Mouse (Mus musculus): Measurements from ENCODE around the gene Sprr2a3.
"Not testable (repeated sequence)": the region's sequence is repeated elsewhere in the genome, so short reads cannot be mapped to it uniquely, and the experiment has no call there.

Sprr2a3 gene

DNA sequence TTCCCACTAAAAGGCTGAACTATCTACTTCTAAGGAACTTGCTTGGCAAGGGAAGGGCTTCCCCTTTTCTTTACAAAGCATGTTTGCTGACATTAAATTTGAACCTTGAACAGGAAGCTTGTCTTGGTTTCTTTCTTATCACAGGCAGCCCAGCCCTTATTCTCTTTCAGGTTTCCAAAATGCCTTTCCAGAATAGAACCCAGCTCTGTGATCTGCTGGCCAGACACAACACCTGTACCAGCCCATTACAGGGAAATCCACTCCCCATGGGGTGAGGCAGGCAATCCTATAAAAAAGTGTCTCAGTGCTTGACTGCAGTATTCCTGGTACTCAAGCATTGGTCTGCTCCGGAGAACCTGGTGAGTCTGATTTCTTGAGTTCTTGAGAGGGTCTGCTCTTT lies at the start of gene Sprr2a3:
TSS of gene Sprr2a3 (plus strand) at position 317 of the 400 bp plus-strand sequence.
- not testable (repeated sequence) for DNase-seq (ENCODE audit: low read depth, low spot score)

GRCm38 (mm10) chr3:92236463-92237189 lies 48.6 kb upstream of the Sprr2a3 start:
- not testable (repeated sequence) for DNase-seq (ENCODE audit: low read depth, low spot score)

- not testable (repeated sequence) for DNase-seq (ENCODE audit: low read depth, low spot score)
These were observed 46.5 kb upstream of the Sprr2a3 start for GRCm38 (mm10) chr3:92238736-92239135.

GRCm38 (mm10) chr3:92239197-92239596 lies 46.0 kb upstream of the Sprr2a3 start:
- DNase-seq (ENCODE audit: low read depth, low spot score): not testable (repeated sequence)

DNA sequence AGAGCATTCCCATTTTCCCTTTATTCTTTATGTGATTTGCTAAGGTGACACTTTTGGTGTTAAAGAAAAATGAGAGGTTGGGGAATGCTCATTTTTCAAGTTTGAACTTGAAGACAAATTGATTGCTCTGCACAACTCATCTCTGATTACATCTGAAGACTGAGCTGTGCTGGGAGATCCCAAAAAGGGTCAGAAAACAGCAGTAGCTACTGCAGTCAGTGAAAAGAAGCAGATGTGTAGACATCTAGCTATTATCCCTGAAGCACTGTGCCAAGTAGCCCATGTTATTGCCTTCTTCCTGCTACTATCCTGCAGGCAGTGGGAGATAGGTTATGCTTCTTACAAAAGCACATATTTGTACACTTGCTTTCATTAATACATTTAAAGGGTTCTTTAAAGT lies 40.4 kb upstream of the Sprr2a3 start:
- not testable (repeated sequence) for DNase-seq (ENCODE audit: low read depth, low spot score)

DNA sequence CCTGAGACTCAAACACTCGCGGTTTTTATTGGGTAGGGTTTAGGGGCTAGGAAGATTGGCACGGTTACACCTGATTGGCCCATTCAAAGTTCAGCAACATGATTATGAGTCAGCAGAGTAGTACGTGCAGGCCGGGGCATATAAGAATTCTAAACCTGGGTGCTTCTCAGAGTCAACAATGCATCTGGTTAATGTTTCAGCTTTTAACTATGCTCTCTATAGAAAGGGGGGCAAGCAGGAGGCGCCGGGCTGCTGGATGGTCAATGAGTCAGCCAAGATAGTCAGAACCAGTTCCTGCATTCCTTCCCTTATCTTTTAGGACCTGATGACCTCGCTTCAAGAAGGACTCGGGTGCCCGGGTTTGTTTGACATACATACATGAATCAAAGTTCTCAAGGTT lies 39.0 kb upstream of the Sprr2a3 start:
- not testable (repeated sequence) for DNase-seq (ENCODE audit: low read depth, low spot score)

- not testable (repeated sequence) for DNase-seq (ENCODE audit: low read depth, low spot score)
These were observed 36.7 kb upstream of the Sprr2a3 start for GRCm38 (mm10) chr3:92248494-92248893.

DNA sequence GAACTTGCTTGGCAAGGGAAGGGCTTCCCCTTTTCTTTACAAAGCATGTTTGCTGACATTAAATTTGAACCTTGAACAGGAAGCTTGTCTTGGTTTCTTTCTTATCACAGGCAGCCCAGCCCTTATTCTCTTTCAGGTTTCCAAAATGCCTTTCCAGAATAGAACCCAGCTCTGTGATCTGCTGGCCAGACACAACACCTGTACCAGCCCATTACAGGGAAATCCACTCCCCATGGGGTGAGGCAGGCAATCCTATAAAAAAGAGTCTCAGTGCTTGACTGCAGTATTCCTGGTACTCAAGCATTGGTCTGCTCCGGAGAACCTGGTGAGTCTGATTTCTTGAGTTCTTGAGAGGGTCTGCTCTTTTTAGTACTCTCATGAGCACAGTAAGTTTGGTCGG lies 34.8 kb upstream of the Sprr2a3 start:
- not testable (repeated sequence) for DNase-seq (ENCODE audit: low read depth, low spot score)

- DNase-seq (ENCODE audit: low read depth, low spot score): not testable (repeated sequence)
These were observed 31.4 kb upstream of the Sprr2a3 start for GRCm38 (mm10) chr3:92253860-92254259.

GRCm38 (mm10) chr3:92258526-92258925 lies 26.7 kb upstream of the Sprr2a3 start:
- DNase-seq (ENCODE audit: low read depth, low spot score): not testable (repeated sequence)

- not testable (repeated sequence) for DNase-seq (ENCODE audit: low read depth, low spot score)
These were observed 21.8 kb upstream of the Sprr2a3 start for GRCm38 (mm10) chr3:92263462-92263861.

DNA sequence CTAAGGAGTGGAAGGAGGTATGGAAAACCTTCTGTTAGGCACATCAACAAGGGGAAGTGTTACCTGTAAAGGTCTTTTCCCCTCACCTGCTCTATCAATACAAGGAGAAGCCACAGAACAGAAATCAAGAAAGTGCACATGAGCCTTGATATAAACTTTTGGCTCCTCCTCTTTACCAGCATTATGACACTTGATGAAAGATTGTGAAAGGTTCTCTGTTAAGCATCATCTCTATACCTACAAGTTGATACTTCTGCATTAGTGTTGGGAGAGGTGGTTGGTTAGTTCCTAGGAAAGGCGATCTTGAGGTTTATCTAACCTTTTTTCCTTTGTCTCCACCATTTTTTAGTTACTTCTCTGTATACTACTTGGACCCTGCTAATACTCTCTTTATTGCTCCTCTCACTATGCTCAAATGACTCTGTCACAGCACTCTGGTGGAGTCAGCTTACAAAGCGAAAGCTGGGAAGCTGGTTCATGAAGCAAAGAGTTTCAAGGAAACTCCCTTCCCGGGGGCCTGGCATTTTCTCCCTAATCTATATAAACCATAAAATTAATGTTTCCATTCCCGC lies 13.7 kb upstream of the Sprr2a3 start:
- DNase-seq (ENCODE audit: low read depth, low spot score): not testable (repeated sequence)

- not testable (repeated sequence) for DNase-seq (ENCODE audit: low read depth, low spot score)
These were observed 11.7 kb upstream of the Sprr2a3 start for GRCm38 (mm10) chr3:92273504-92273903.

DNA sequence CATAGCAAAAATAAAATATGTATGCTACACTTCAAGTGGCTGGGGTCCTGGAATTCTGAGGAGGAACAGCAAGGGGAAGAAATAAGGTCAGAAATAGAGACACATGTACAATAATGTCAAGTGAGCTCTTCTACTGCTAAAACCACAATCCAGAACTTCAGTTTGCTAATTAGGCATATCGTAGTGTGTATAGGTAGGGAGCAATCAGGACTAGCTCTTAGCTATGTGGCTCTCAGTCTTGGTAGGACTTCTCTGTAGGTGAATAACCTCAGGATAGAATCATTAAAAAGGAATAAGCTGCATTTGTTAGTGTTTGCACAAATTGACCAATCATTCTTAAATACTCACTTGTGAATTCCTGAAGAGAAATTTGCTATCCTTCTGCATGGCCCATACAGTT lies 11.2 kb upstream of the Sprr2a3 start:
- DNase-seq (ENCODE audit: low read depth, low spot score): not testable (repeated sequence)

- DNase-seq (ENCODE audit: low read depth, low spot score): not testable (repeated sequence)
These were observed 5.6 kb upstream of the Sprr2a3 start for GRCm38 (mm10) chr3:92279663-92280062.

DNA sequence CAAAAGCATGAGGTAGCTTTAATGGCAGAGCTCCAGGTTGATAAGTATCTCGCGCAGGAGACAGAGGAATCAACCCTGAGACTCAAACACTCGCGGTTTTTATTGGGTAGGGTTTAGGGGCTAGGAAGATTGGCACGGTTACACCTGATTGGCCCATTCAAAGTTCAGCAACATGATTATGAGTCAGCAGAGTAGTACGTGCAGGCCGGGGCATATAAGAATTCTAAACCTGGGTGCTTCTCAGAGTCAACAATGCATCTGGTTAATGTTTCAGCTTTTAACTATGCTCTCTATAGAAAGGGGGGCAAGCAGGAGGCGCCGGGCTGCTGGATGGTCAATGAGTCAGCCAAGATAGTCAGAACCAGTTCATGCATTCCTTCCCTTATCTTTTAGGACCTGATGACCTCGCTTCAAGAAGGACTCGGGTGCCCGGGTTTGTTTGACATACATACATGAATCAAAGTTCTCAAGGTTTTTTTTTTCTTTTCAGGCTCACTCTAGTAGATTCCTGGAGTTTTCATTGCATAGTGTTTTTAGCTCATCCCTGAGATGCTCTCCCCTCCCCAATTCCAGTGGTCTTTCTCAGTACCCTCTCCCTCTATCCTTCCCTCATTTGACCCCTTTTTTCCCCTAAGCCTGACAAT lies 4.1 kb upstream of the Sprr2a3 start:
- not testable (repeated sequence) for DNase-seq (ENCODE audit: low read depth, low spot score)

- DNase-seq (ENCODE audit: low read depth, low spot score): not testable (repeated sequence)
These were observed 3.3 kb downstream of the Sprr2a3 start for GRCm38 (mm10) chr3:92288489-92288888.

DNA sequence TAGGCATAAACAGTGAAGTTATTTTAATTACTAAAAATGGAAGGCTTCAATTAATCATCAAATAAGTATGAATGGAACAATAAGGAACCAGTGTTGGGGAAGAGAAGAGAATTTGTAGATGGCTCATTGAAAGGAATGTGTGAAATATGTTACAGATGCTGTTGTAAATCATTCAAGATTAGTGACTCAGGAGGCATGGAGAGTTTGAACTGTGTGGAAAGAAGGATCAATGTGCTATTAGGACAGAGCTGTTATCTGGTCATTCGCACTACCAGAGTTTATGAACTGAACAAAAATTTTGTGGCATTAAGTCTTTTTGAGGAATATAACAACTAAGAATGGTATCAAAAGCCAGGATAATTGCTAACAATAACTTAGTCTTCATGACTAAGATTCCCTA lies 22.2 kb downstream of the Sprr2a3 start:
- no peak for DNase-seq (ENCODE audit: low read depth, low spot score)

DNA sequence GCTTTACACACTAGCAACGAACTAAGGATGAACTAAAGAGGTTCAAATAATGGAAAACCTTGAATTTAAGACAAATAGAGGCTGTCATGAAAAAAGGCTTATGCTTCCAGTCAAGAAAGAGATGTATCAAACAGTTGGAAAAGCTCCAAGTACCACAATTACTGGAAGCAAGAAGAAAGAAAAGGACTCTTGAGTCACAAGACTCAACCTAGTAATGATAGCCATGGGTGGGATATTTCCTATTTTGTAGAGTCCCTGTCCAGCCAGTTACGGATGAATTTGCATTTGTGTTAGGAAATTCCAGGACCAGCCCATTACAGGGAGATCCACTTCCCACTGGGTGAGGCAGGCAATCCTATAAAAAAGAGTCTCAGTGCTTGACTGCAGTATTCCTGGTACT lies 31.1 kb downstream of the Sprr2a3 start, which contains the start of gene Sprr2b:
TSS of gene Sprr2b (plus strand) at position 301 of the 400 bp plus-strand sequence.
- no peak for DNase-seq (ENCODE audit: low read depth, low spot score)

DNA sequence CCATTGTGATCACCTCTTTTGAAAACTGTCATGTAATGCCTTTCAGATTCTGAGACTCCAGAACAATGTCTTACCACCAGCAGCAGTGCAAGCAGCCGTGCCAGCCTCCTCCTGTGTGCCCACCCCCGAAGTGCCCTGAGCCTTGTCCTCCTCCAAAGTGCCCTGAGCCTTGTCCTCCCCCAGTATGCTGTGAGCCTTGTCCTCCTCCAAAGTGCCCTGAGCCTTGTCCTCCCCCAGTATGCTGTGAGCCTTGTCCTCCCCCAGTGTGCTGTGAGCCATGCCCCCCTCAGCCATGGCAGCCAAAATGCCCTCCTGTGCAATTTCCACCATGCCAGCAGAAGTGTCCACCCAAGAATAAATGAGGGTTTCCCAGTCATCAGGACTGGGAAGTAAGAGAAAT lies 32.2 kb downstream of the Sprr2a3 start:
- DNase-seq (ENCODE audit: low read depth, low spot score): no peak

GRCm38 (mm10) chr3:92336278-92336677 lies 51.1 kb downstream of the Sprr2a3 start:
- no peak for DNase-seq (ENCODE audit: low read depth, low spot score)

GRCm38 (mm10) chr3:92338840-92339239 lies 53.6 kb downstream of the Sprr2a3 start, which contains the start of gene Sprr2d:
TSS of gene Sprr2d (plus strand) at chr3:92339140.
- DNase-seq (ENCODE audit: low read depth, low spot score): no peak
